Mouse (Mus musculus) lung, postnatal 10 days (tissue): ENCODE results near the gene Vamp1.

ENCODE experiments used
- DNase-seq: peaks from one replicate; pipeline ENCODE4 v3.0.0; 2021

Vamp1 gene

DNA sequence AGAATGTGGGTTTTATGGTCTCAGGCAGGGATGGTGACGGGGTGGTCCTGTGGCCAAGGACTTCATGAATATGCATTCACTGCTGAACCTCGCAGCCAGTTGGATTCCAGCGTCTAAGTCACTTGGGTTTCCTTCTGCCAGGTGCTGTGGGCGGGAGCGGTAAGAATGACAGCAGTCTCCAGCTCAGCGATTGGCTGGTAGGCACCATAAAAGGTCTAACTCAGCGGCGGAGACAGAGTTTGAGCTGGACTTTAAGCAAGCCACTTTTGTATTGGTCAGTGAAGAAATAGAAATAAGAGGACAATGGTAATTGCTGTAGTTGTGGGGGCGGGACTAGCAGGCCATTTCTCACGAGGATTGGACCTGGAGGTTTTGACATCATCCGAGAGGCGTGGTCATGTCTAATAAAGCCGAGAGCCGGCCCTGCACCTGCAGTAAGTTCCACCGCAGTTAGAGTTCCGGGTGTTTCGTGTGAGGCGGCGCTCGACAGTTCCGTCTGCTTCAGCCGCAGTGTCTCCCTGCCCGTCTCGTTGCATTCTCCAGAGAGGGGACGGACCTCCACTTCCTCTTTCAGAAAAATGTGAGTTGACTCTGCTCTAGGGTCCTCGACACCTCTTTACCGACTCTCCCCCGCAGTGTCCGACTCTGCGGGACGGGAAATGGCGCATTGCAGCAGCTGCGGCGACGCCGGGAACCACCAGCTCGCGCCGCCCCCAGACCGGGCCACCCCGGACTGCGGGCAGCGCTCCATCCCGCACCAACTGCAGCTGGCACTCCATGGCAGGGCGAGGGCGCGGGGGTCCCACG is at the start of gene Vamp1:
Gene Vamp1, plus strand, starts transcription at position 404 of the 807 bp plus-strand sequence.
- peak; percentile 98 for DNase-seq

DNA sequence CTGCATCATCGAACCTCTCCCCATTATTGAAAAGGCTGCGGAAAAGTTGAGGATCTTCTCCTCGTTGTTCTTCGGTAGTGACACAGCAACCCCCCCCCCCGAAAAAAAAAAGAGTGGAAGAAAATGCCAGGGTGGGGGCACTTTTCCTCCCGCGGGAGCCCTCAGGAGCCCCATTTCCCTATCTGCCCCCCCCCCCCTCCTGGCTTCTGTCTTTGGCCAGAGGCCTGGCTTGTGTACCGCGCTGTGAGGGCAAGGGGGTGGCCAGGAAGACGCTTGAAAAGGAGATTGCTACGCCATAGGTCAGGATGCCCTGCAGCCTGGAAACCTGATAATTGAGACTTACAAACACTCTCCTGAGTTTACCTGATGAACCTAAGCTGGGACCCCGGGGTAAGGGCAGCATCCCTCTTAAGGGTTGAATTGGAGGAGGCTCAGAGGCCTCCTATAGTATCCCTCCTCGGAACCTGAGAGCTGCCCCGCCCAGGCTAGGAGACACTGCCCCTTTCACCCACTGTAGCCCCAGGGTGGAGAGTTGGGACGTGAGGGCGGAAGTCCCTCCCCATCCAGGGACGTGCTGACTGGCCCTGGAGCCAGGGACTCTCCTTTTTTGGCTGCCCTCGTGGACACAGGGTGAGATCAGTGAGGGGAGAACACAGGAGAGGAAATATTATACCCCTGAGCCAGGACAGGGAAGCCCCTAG is 49.1 kb upstream of the Vamp1 start, which contains the start of gene Gapdh:
Gene Gapdh, minus strand, starts transcription at position 417 of the 701 bp plus-strand sequence.
- DNase-seq = peak; percentile 88

DNA sequence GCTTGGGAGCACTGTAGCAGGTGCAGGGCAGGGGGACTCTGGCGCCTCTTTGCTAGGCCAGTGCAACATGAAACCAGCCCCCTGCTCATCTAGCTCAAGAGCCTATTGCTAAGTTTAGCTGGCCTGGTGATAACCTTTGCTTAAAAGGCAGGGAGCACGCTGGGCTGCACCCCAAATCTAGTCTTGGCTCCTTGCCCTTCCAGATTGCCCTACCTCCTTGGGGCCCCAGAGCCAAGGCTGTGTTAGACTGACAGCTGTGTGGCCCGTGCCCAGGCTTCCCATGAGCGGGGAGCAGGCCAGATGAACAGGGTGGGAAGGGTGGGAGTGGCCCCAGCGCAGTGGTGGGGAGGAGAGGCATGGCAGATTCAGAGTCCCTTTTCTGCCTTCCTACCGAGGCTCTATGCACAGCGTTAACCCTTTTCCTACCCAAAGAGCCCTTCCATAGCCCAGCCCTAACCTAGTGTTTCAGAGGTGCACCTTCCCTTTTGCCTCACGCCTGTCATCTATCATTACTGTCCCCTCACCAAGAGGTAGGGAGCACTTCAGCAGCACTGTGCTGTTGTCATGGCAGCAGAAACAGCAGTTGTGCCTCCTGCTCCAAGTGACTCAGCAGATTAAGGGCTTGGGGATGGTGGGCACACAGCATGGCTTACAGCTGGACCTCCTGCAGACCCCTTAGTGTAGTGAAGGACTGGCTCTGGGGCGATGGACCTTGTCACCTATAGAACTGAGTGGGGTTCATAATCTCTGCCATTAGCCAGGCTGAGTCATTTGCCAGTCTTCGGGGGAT is 48.3 kb upstream of the Vamp1 start:
- DNase-seq = no peak

GRCm38 (mm10) chr6:125168086-125168485 is 47.3 kb upstream of the Vamp1 start:
- DNase-seq = no peak

- DNase-seq = no peak
Observed at GRCm38 (mm10) chr6:125170194-125170593, 45.2 kb upstream of the Vamp1 start.

- no peak for DNase-seq
Observed at GRCm38 (mm10) chr6:125172474-125172873, 42.9 kb upstream of the Vamp1 start.

DNA sequence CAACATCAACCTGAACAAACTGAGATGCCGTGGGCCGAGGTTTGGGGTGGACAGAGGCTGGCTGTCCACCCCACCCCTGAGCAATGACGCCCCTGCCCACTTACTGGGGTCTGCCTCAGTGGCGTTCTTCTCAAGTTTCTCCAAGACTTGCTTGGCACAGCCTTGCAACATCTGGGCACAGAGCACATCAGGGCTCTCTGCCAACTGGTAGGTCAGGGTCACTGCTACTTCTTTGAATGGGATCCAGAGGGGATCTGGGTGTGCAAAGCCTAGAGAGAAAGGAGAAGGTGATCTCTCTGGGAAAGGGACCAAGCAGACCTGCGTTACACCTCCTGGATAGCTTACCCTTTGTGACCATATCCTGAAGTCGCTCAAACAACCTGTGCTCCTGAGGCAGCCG is 42.1 kb upstream of the Vamp1 start:
- DNase-seq = no peak

GRCm38 (mm10) chr6:125175469-125175868 is 39.9 kb upstream of the Vamp1 start:
- DNase-seq = no peak

- no peak for DNase-seq
Observed at GRCm38 (mm10) chr6:125179601-125180000, 35.8 kb upstream of the Vamp1 start.

GRCm38 (mm10) chr6:125182133-125182532 is 33.2 kb upstream of the Vamp1 start:
- DNase-seq = no peak

GRCm38 (mm10) chr6:125186203-125186602 is 29.1 kb upstream of the Vamp1 start:
- DNase-seq = no peak

DNA sequence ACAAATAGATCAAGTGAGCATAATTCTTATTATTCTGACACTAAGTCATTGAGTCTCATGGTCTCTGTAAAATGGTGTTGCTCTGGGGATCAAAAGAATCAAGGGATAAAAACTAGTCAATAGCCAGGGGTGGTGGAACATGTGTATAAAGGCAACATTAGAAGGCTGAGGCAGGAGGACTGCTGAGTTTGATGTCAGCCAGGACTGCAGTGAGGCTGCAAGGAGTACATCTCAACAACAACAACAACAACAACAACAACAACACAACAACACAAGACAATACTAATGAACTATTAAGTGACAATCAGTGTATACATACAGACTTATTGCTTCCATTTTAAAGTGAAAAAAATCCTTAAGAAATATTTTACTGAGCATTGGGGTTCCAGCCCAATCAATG is 24.5 kb upstream of the Vamp1 start:
- no peak for DNase-seq

- peak; percentile 98 for DNase-seq
Observed at GRCm38 (mm10) chr6:125191332-125192015, 23.9 kb upstream of the Vamp1 start, which contains the start of the genes Ncapd2 and Mrpl51. TSS of gene Ncapd2 (minus strand) at chr6:125191701. TSS of gene Mrpl51 (plus strand) at chr6:125191801.

DNA sequence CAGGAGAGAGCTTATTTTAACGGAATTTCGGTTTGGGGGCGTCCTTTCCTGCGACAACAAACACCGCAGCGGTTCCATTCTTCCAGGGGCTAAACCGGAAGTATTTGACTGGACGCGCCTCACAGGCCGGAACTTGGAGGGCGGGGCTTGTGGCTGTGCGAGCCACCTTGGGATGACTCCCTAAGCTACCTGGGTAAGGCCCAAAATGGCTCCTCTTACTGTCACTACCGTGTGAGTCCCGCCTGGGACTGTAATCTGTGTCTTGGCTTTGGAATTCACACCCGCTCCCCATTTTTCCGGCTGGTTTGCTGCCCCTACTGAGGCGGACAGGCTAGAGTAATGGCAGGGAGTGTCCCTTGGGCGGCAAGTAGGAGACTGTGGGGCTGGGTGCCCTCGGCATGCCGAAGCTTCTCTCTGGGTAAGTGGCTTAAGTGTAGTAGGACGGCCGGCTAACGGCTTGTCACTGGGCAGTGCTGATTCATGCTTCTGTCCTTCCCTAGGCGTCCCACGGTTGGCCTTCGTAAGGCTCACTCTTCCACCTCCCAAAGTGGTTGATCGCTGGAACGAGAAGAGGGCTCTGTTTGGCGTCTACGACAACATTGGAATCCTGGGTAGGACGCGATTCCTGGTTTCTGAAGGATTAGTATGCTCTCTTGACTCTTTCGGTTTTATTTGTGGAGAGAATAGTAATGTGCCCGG is 23.2 kb upstream of the Vamp1 start:
- DNase-seq = peak; percentile 95

DNA sequence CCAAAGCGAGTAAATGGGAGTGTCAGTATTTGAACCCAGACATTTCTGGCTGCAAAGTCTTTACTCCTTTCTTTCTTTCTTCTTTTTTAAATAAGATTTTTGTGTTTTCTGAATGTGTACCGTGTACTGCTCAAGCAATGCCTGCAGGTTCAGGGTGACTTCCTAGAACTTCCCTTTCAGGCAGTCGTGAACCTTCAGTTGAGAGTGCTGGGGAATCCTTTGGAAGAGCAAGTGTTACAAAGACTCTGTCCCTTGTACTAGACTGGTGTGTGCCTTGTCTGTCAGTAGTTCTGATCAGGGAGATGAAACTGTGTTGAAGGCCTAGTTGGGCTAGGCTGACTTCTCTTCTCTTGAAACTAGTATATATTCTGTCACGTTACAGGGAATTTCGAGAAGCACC is 22.5 kb upstream of the Vamp1 start:
- no peak for DNase-seq

DNA sequence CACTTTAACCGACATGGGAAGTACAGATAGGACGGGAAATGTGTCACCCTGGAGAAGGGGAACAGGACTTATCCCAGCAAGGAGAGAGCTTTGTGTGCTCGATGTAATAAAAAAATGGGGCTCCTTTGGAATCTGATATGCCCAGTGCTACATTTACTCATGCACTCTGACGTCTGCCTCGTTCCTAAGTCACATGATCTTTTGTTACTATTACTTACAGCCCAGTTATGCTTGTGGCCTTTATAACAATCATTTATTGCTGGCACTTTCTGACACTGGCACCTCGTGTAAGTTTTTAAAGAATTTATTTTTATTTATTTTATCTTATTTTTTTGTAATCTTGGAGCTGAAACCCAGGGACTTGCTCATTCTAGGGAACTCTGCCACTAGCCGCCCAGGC is 22.0 kb upstream of the Vamp1 start:
- DNase-seq = no peak

DNA sequence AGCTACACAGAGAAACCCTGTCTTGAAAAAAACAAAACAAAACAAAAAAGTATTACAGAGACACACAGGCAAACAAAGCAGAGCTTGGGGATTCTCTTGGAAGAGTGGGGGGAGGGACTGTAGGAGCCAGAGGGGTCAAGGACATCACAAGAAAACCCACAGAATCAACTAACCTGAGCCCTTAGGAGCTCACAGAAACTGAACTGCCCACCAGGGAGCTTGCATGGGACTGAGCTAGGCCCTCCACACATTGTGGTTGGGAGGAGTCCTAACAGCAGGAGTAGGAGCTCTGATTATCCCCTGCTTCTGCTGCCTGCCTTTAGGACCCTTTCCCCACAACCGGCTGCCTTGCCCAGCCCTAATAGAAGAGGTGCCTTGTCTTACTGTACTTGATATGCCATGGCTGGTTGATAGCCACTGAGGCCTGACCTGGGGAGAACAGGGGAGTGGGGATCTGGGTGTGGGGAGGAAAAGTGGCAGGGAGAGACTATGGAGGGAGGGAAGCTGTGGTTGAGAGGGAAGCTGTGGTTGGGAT is 19.7 kb upstream of the Vamp1 start:
- no peak for DNase-seq

DNA sequence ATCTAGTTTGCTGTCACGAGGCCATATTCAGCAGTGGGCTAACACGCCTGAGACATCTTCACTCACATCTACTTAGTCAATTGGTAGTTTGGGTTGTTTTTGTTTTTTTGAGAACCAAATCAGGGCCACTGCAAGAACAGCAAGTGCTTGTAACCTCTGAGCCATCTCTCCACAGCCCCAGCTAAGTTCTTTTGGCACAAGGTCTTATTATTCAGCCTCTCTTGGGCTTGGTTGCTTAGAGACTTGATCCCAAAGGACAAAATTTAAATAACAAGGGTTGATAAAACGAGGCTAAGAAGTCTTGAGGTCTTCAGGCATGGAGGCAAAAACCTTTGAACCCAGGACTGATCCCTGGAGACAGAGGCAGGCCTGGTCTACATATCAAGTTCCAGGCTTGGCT is 19.1 kb upstream of the Vamp1 start:
- no peak for DNase-seq

DNA sequence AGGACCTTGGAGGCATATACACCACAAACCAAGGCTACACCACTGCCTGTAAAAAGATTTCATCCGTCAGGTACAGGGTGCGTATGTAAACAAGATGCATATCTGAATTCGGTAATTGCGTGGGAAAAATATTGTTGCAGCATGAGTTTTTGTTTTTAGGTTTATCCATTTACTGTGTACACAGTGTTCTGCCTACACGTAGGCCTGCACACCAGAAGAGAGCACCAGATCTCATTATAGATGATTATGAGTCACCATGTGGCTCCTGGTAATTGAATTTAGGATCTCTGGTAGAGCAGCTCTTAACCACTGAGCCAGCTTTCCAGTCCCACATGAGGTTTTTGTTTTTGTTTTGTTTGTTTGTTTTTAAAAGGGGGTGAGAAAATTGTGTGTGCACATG is 18.2 kb upstream of the Vamp1 start:
- DNase-seq = no peak

DNA sequence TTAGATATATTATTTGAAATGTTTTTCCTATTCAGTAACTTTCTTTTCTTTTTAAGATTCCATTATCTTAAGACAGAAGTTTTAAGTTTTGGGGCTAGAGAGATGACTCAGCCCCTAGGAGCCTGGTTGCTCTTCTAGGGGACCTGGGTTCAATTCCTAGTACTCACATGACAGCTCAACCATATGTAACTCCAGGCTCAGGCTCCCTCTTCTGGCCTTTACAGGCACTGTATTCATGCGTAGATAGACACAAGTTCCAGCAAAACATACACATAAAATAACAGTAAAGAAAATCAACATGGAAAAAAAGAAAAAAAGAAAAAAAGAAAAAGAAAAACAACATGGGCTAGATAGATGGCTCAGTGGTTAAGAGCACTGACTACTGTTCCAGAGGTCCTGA is 4.9 kb upstream of the Vamp1 start:
- no peak for DNase-seq

DNA sequence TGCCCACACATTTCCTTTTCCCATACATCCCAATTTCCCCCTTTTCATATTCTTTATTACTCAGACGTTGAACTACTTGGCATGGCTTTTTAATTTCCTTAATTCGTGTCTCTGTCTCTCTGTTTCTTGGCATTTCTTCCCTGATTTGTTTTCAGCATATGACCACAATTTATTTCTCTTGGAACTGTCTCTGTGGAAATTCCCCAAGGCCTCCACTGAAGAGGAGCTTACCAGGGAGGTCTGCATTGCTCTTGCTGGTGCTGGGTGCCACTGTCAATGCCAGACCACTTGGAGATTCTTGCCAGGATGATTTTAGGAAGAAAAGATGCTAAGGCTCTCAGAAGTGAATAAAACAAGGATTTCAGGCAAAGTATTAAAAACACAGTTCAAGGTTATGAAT is 2.7 kb upstream of the Vamp1 start:
- DNase-seq = no peak

GRCm38 (mm10) chr6:125213129-125213528 is 2.2 kb upstream of the Vamp1 start:
- no peak for DNase-seq
